Mouse (Mus musculus): ENCODE results near the gene Slc6a17.

GRCm38 (mm10) chr3:107458528-107459195, 59.2 kb downstream of the Slc6a17 start:
- TF ChIP-seq MYC (IDR thresholded peaks at IDR 0.05; ENCODE audit: low read depth, low read length) (no peak), CTCF (IDR thresholded peaks at IDR 0.05 in 2 of 3, conservative IDR thresholded peaks at IDR 0.05 in 1 of 3; ENCODE audit: control insufficient read depth in 1 of 3, insufficient read depth in 1 of 3, low read depth in 2 of 3, low read length in 3 of 3, poor library complexity in 1 of 3, severe bottlenecking in 1 of 3) (no peak), MAX (IDR thresholded peaks at IDR 0.05; ENCODE audit: low read length) (no peak), HCFC1 (IDR thresholded peaks at IDR 0.05; ENCODE audit: low read depth, low read length) (no peak), MEF2A (IDR thresholded peaks at IDR 0.05; ENCODE audit: extremely low read depth, insufficient replicate concordance, low read depth, low read length, poor library complexity, severe bottlenecking) (no peak), TCF12 (IDR thresholded peaks at IDR 0.05; ENCODE audit: low read depth, low read length) (no peak), GATA1 (IDR thresholded peaks at IDR 0.05; ENCODE audit: low read depth, low read length) (no peak), POLR2A (IDR thresholded peaks at IDR 0.05; ENCODE audit: control insufficient read depth in 1 of 2, insufficient read depth in 1 of 2, low read depth in 1 of 2, low read length in 2 of 2, poor library complexity in 1 of 2) (no peak), E2F4 (IDR thresholded peaks at IDR 0.05; ENCODE audit: borderline replicate concordance, low read depth, low read length) (no peak), POLR2AphosphoS2 (IDR thresholded peaks at IDR 0.05; ENCODE audit: low read length) (no peak), USF1 (IDR thresholded peaks at IDR 0.05; ENCODE audit: low read depth, low read length) (no peak)
